Mouse (Mus musculus): Measurements from ENCODE around the gene Ociad2.
"Not testable (repeated sequence)": the region's sequence is repeated elsewhere in the genome, so short reads cannot be mapped to it uniquely, and the experiment has no call there.

Ociad2 gene

GRCm38 (mm10) chr5:73351796-73352195 is 11.0 kb upstream of the Ociad2 start:
- no peak for DNase-seq

- DNase-seq: no peak
These were observed 8.7 kb upstream of the Ociad2 start for GRCm38 (mm10) chr5:73349514-73349913.

- no peak for DNase-seq
These were observed 4.4 kb upstream of the Ociad2 start for GRCm38 (mm10) chr5:73345254-73345653.

- no peak for DNase-seq
These were observed 3.5 kb upstream of the Ociad2 start for GRCm38 (mm10) chr5:73344310-73344709.

GRCm38 (mm10) chr5:73342701-73343355 is 2.0 kb upstream of the Ociad2 start:
- DNase-seq: no peak

- DNase-seq: no peak
These were observed 777 bp downstream of the Ociad2 start for GRCm38 (mm10) chr5:73339779-73340722.

- no peak for DNase-seq
These were observed 2.0 kb downstream of the Ociad2 start for GRCm38 (mm10) chr5:73338832-73339163.

GRCm38 (mm10) chr5:73337961-73338831 is 2.6 kb downstream of the Ociad2 start:
- DNase-seq: peak; percentile 30 to 41

- DNase-seq: no peak
These were observed 4.4 kb downstream of the Ociad2 start for GRCm38 (mm10) chr5:73336448-73336847.

- no peak for DNase-seq
These were observed 9.8 kb downstream of the Ociad2 start for GRCm38 (mm10) chr5:73331002-73331401.

- no peak for DNase-seq
These were observed 16.2 kb downstream of the Ociad2 start for GRCm38 (mm10) chr5:73324526-73325170.

- no peak for DNase-seq
These were observed 17.2 kb downstream of the Ociad2 start for GRCm38 (mm10) chr5:73323602-73324001.

GRCm38 (mm10) chr5:73322684-73323083 is 18.1 kb downstream of the Ociad2 start:
- DNase-seq: not testable (repeated sequence)

GRCm38 (mm10) chr5:73319306-73319705 is 21.5 kb downstream of the Ociad2 start:
- DNase-seq: no peak

GRCm38 (mm10) chr5:73314654-73315053 is 26.2 kb downstream of the Ociad2 start:
- DNase-seq: no peak

- no peak for DNase-seq
These were observed 27.2 kb downstream of the Ociad2 start for GRCm38 (mm10) chr5:73313591-73313990.

- DNase-seq: no peak
These were observed 29.4 kb downstream of the Ociad2 start for GRCm38 (mm10) chr5:73311458-73311857.

- no peak for DNase-seq
These were observed 30.4 kb downstream of the Ociad2 start for GRCm38 (mm10) chr5:73310401-73310800.

GRCm38 (mm10) chr5:73309496-73309895 is 31.3 kb downstream of the Ociad2 start:
- DNase-seq: no peak

GRCm38 (mm10) chr5:73307297-73307696 is 33.5 kb downstream of the Ociad2 start:
- DNase-seq: no peak

- DNase-seq: no peak
These were observed 34.3 kb downstream of the Ociad2 start for GRCm38 (mm10) chr5:73306486-73306885.

- DNase-seq: no peak
These were observed 36.3 kb downstream of the Ociad2 start for GRCm38 (mm10) chr5:73304507-73304906.

Measured in lung, postnatal 4 days (tissue).